Mouse (Mus musculus): Measurements from ENCODE around the gene Nrp2. TPM values are rescaled to one million over a fixed set of nuclear protein-coding genes. Genes with fewer than 3 reads are reported as not detected.
A peak's percentile ranks its signal among the peaks of the same experiment; 100 is the strongest.

Gene Nrp2
- polyA plus RNA-seq, 1 experiment from 2014 or later = 7.0 TPM

DNA sequence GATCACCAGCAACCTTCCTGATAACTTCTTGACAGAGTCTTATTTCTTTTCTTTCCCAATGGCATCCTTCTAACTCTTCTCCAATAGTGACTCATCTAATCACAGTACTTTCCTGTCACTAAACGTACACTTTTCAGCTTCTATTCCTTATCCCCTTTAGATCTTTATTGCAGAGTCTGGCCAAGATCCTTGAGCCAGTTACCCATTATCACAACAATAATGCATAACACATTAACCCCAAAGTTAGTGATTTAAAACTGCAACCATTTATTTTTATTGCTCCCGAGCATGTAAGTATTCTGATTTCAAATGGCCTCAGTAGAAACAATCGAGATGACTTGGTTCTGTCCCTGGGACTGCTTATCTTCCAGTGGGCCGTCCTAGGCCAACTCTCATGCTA is 150.9 kb downstream of the Nrp2 start:
- no peak for ATAC-seq (ENCODE audit: extremely low read depth, insufficient number of reproducible peaks, low FRiP score, low TSS enrichment)
- no peaks in the 10 kb centered on the region for H3K9me3 ChIP-seq
- H3K9ac ChIP-seq = no peak overlapping the region
- H3K4me1 ChIP-seq = peaks cover 31% of the 10 kb centered on the region
- H3K4me2 ChIP-seq = no peak overlapping the region
- no peak overlapping the region for H3K27ac ChIP-seq (replicated peaks)
- H3K36me3 ChIP-seq = no peaks in the 10 kb centered on the region
- H3K4me3 ChIP-seq = no peak overlapping the region
- 65% methylated on average over 4 of the region's 4 CpGs for WGBS
- H3K27me3 ChIP-seq (replicated peaks) = no peaks in the 10 kb centered on the region

DNA sequence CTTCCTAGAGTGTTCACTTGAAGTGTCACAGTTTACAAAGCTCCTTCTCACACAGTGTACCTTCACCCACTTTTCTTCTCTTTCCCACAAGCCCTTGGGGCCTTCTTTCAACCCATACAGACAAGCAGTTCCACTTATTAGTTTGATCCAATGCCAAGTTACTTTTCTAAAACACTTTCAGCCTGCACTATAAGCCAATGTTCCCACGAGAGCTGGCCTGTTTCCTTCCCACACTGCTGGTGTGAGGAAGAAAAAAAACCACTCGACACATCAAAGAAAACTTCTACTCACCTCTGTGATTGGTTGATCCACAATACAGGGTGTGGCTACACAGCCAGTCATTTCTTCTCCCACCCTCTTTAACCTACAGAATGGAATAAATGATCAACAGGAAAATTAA is 156.0 kb downstream of the Nrp2 start:
- H3K27ac ChIP-seq (replicated peaks) = peak overlapping the region; percentile 65
- H3K36me3 ChIP-seq = no peaks in the 10 kb centered on the region
- H3K9me3 ChIP-seq = peaks cover 12% of the 10 kb centered on the region
- H3K27me3 ChIP-seq (replicated peaks) = no peaks in the 10 kb centered on the region
- H3K4me3 ChIP-seq = no peak overlapping the region
- H3K9ac ChIP-seq = no peak overlapping the region
- WGBS = 34% methylated on average over 2 of the region's 2 CpGs
- peaks cover 30% of the 10 kb centered on the region for H3K4me1 ChIP-seq
- H3K4me2 ChIP-seq = no peak overlapping the region
- no peak for ATAC-seq (ENCODE audit: extremely low read depth, insufficient number of reproducible peaks, low FRiP score, low TSS enrichment)

DNA sequence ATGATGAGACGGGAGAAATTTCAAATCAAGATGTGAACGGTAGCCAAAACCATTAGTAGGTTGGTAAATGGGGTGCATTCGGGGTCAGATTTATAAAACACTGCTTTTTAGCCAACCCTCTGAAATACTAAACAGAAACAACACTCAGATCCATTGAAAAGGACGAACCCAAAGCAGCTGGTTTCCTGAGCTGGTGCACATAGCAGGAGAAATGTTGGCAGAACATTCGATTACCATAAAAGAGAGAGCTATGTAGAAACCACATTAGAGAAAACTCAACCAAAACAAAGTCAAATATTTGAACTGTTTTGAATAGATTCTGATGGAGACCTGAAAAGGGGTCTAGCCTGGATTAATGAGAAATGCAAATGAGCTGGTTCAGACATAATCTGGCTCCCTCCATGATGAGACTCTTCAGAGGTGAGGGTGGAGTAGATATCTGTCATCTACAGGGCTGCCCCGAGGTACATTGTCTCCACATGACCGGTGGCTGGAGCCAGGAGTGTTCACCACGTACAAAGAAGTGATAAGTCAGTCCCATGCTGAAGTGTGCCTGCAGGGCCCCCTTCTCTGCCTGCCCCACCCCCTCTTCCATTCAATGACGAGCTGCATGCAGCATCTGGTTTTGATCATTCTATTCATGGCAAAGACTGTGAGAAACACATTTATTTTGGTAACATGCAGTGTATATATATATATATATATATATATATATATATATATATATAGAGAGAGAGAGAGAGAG is 156.6 kb downstream of the Nrp2 start:
- WGBS = 48% methylated on average over 9 of the region's 9 CpGs
- peak; percentile 50 for ATAC-seq (ENCODE audit: extremely low read depth, insufficient number of reproducible peaks, low FRiP score, low TSS enrichment)

DNA sequence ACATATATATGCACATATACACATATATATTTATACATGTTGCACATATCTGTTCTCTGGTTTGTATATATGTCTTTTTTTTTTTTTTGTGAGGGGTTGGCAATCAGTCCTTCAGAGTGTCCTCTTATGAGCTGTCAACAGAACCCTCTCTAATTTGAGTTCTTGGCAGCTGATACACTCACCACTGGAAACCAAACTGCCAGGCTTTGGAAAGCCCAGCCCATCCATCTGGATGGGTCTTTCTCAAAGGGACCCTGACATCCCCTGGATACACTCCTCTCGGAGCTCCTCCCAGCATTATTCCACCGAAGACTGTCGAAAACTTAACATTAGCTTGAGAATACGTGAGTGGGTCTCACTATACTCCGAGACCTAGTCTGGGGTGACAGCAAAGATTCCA is 157.2 kb downstream of the Nrp2 start:
- no peaks in the 10 kb centered on the region for H3K27me3 ChIP-seq (replicated peaks)
- 31% methylated on average over 5 of the region's 5 CpGs for WGBS
- H3K36me3 ChIP-seq = no peaks in the 10 kb centered on the region
- H3K4me1 ChIP-seq = peaks cover 30% of the 10 kb centered on the region
- ATAC-seq (ENCODE audit: extremely low read depth, insufficient number of reproducible peaks, low FRiP score, low TSS enrichment) = no peak
- H3K9me3 ChIP-seq = peaks cover 12% of the 10 kb centered on the region
- H3K4me2 ChIP-seq = peak overlapping the region; percentile 53
- H3K9ac ChIP-seq = peak overlapping the region; percentile 55; the same call in 1 of the 2 replicates
- H3K4me3 ChIP-seq = peak overlapping the region; percentile 0; the same call in 1 of the 2 replicates
- H3K27ac ChIP-seq (replicated peaks) = peak overlapping the region; percentile 89

More for the DNA sequence above, 156.6 kb downstream of the Nrp2 start:
- H3K9ac ChIP-seq = no peak overlapping the region
- peaks cover 30% of the 10 kb centered on the region for H3K4me1 ChIP-seq
- no peak overlapping the region for H3K4me2 ChIP-seq
- H3K9me3 ChIP-seq = peaks cover 12% of the 10 kb centered on the region
- peak overlapping the region; percentile 65 for H3K27ac ChIP-seq (replicated peaks)
- H3K36me3 ChIP-seq = no peaks in the 10 kb centered on the region
- H3K27me3 ChIP-seq (replicated peaks) = no peaks in the 10 kb centered on the region
- H3K4me3 ChIP-seq = no peak overlapping the region

DNA sequence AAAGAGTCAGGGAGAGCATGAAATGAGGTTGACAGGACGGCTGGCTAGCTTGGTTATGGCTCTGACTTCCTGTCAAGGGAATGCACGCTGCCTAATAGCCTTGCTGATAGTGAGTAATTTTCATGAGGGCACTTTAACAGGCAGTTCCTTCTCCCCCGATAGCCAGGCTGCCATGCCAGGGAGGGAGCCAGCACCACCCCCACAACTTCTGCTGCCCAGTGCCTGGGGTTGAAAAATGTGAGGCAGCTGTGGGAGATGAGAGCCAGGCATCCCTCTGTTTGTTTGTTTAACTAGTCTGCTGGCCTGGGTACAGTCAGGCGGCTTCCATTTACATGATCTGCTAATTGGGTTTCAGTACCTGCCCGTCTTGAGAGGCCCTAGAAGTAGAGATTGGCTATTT is 157.7 kb downstream of the Nrp2 start:
- no peak for ATAC-seq (ENCODE audit: extremely low read depth, insufficient number of reproducible peaks, low FRiP score, low TSS enrichment)

More for the DNA sequence above, 157.7 kb downstream of the Nrp2 start:
- Histone ChIP-seq H3K27me3 (replicated peaks) (no peaks in the 10 kb centered on the region), H3K36me3 (no peaks in the 10 kb centered on the region), H3K4me2 (peak overlapping the region; percentile 53), H3K27ac (replicated peaks) (peak overlapping the region; percentile 89), H3K9me3 (peaks cover 12% of the 10 kb centered on the region), H3K9ac (0 out of 2 replicates have a peak overlapping the region, but pooled peaks have one; percentile 29), H3K4me1 (peaks cover 30% of the 10 kb centered on the region), H3K4me3 (peak overlapping the region; percentile 0; the same call in 1 of the 2 replicates)
- 8% methylated on average over 5 of the region's 5 CpGs for WGBS

Measured in heart, embryonic 13.5 days (tissue).